Mouse (Mus musculus) E14TG2a.4 (cell line): ENCODE measurements around the gene Rnf26.

Experiments used
- CTCF ChIP-seq: conservative IDR thresholded peaks from 2 replicates; pipeline ENCODE4 v1.5.1; 2014; ENCODE audit warnings: low read length
- NANOG ChIP-seq: IDR thresholded peaks from 2 replicates; pipeline ENCODE4 v1.6.1; 2014; ENCODE audit warnings: borderline replicate concordance, low read length, mixed read lengths
- POU5F1 ChIP-seq: IDR thresholded peaks from 2 replicates; pipeline ENCODE4 v1.6.1; 2014; ENCODE audit warnings: low read length, borderline replicate concordance

- no peak for TF ChIP-seq CTCF
- TF ChIP-seq POU5F1, result no peak
- TF ChIP-seq NANOG, result no peak
Observed at GRCm38 (mm10) chr9:44114453-44114852, 1.1 kb upstream of the Rnf26 start.
